Mouse (Mus musculus) yolk sac, embryonic 10.5 days (tissue): ENCODE measurements at regions not wholly inside any gene's neighbourhood (a gene's known extent, or its start where the extent isn't known, plus 50 kb on each side); places are given as distances from the start of the nearest gene placed in this dataset.

Experiments
- DNase-seq: peaks from one replicate; pipeline ENCODE4 v3.0.0-alpha.2; 2017; ENCODE audit warnings: low spot score

- DNase-seq = no peak
These were observed 287.0 kb downstream of the Tns3 start for GRCm38 (mm10) chr11:8377301-8377700.

GRCm38 (mm10) chr11:8365545-8365944, 298.8 kb downstream of the Tns3 start:
- DNase-seq = no peak

GRCm38 (mm10) chr11:8364703-8365433, 299.5 kb downstream of the Tns3 start:
- no peak for DNase-seq

- no peak for DNase-seq
These were observed 319.4 kb downstream of the Tns3 start for GRCm38 (mm10) chr11:8344938-8345337.

GRCm38 (mm10) chr11:8302347-8303188, 361.8 kb downstream of the Tns3 start:
- peak; percentile 8 for DNase-seq

- no peak for DNase-seq
These were observed 366.9 kb downstream of the Tns3 start for GRCm38 (mm10) chr11:8297462-8297861.

- DNase-seq = peak; percentile 27
These were observed 370.9 kb downstream of the Tns3 start for GRCm38 (mm10) chr11:8293322-8294014.

GRCm38 (mm10) chr11:8285271-8285670, 379.1 kb downstream of the Tns3 start:
- no peak for DNase-seq

GRCm38 (mm10) chr11:8275203-8275602, 389.1 kb downstream of the Tns3 start:
- no peak for DNase-seq

- no peak for DNase-seq
These were observed 395.2 kb downstream of the Tns3 start for GRCm38 (mm10) chr11:8269171-8269570.

- DNase-seq = no peak
These were observed 410.3 kb downstream of the Tns3 start for GRCm38 (mm10) chr11:8254036-8254435.

GRCm38 (mm10) chr11:8251360-8251759, 413.0 kb downstream of the Tns3 start:
- no peak for DNase-seq

GRCm38 (mm10) chr11:8249468-8249867, 414.9 kb downstream of the Tns3 start:
- DNase-seq = no peak

- no peak for DNase-seq
These were observed 416.8 kb downstream of the Tns3 start for GRCm38 (mm10) chr11:8247535-8247934.

- no peak for DNase-seq
These were observed 417.3 kb downstream of the Tns3 start for GRCm38 (mm10) chr11:8247024-8247423.

GRCm38 (mm10) chr11:8245408-8246003, 418.8 kb downstream of the Tns3 start:
- DNase-seq = no peak

- no peak for DNase-seq
These were observed 425.8 kb downstream of the Tns3 start for GRCm38 (mm10) chr11:8238498-8238897.

GRCm38 (mm10) chr11:8237556-8237955, 426.8 kb downstream of the Tns3 start:
- DNase-seq = peak; percentile 50

GRCm38 (mm10) chr11:8236056-8236455, 428.3 kb downstream of the Tns3 start:
- DNase-seq = no peak

GRCm38 (mm10) chr11:8232636-8233189, 431.6 kb downstream of the Tns3 start:
- DNase-seq = peak; percentile 3

GRCm38 (mm10) chr11:8229787-8230186, 434.5 kb downstream of the Tns3 start:
- DNase-seq = no peak
